Mouse (Mus musculus) hindbrain, embryonic 11.5 days (tissue): ENCODE measurements around the gene Sidt1. TPM values are rescaled to one million over a fixed set of nuclear protein-coding genes. Genes with fewer than 3 reads are reported as not detected.

Experiments
- ATAC-seq: fragments of 200-750 bp; cut with Nextera tagmentation; 2 replicates; pipeline ENCODE4 v1.8.0; 2017; ENCODE audit warnings: mild to moderate bottlenecking, moderate TSS enrichment, moderate library complexity; ENCODE audit not compliant: low FRiP score
- DNase-seq: peaks from one replicate; pipeline ENCODE4 v3.0.0-alpha.2; 2015; ENCODE audit warnings: low spot score
- H3K27ac ChIP-seq: fragments of 300-500 bp; sonication (generic); 2 replicates; pipeline ENCODE4 v1.5.1; 2014; ENCODE audit warnings: mild to moderate bottlenecking, low read depth, low read length
- H3K27me3 ChIP-seq: fragments of 300-500 bp; sonication (generic); 2 replicates; pipeline ENCODE4 v1.6.1; 2014; ENCODE audit warnings: mild to moderate bottlenecking, low read length, moderate library complexity, mixed read lengths; ENCODE audit not compliant: control insufficient read depth, insufficient read depth
- H3K36me3 ChIP-seq: fragments of 300-500 bp; sonication (generic); 2 replicates; pipeline ENCODE4 v1.6.1; 2014; ENCODE audit warnings: mild to moderate bottlenecking, low read length, moderate library complexity, mixed read lengths; ENCODE audit not compliant: control insufficient read depth, insufficient read depth
- H3K4me1 ChIP-seq: fragments of 300-500 bp; sonication (generic); replicated peaks from 2 replicates; pipeline ENCODE4 v1.6.1; 2014; ENCODE audit warnings: low read length, mixed read lengths; ENCODE audit not compliant: control insufficient read depth, insufficient read depth
- H3K4me2 ChIP-seq: fragments of 300-500 bp; sonication (generic); replicated peaks from 2 replicates; pipeline ENCODE4 v1.6.1; 2014; ENCODE audit warnings: mild to moderate bottlenecking, low read depth, low read length
- H3K4me3 ChIP-seq: fragments of 300-500 bp; sonication (generic); 2 replicates; pipeline ENCODE4 v1.5.1; 2014; ENCODE audit warnings: low read depth, low read length
- H3K9ac ChIP-seq: fragments of 300-500 bp; sonication (generic); 2 replicates; pipeline ENCODE4 v1.6.1; 2014; ENCODE audit warnings: low read depth, low read length
- H3K9me3 ChIP-seq: fragments of 300-500 bp; sonication (generic); 2 replicates; pipeline ENCODE4 v1.6.1; 2016; ENCODE audit warnings: low read length; ENCODE audit not compliant: control insufficient read depth
- WGBS: fragments of 180-500 bp; shearing (Covaris S2); extraction: QIAGEN DNeasy Blood & Tissue Kit; methylation state at CpG from one replicate; pipeline ENCODE4 v1.1.7; 2014; 5-methylcytosine and 5-hydroxymethylcytosine counted together
- polyA plus RNA-seq: library from polyadenylated mRNA; unstranded; fragments of >200 nt; fragmentation: Nextera tagmentation; extraction: Ambion mirVana; gene quantifications from 2 replicates; pipeline ENCODE4 v1.2.1, GENCODE M21; 2014

The Sidt1 gene
- polyA plus RNA-seq, 1 experiment from 2014 or later = 0.28 TPM

- H3K9ac ChIP-seq = no peak overlapping the region
- no peaks in the 10 kb centered on the region for H3K27me3 ChIP-seq
- no peak overlapping the region for H3K4me3 ChIP-seq
- H3K27ac ChIP-seq = no peak overlapping the region
- no peak overlapping the region for H3K4me2 ChIP-seq
- H3K4me1 ChIP-seq = no peaks in the 10 kb centered on the region
- WGBS = 84% methylated on average over 4 of the region's 4 CpGs
- ATAC-seq = no peak
- DNase-seq = no peak
- no peaks in the 10 kb centered on the region for H3K36me3 ChIP-seq
- no peaks in the 10 kb centered on the region for H3K9me3 ChIP-seq
Observed at GRCm38 (mm10) chr16:44289004-44289648, 43.9 kb downstream of the Sidt1 start.

- no peaks in the 10 kb centered on the region for H3K9me3 ChIP-seq
- H3K27me3 ChIP-seq = no peaks in the 10 kb centered on the region
- WGBS = 66% methylated on average over 7 of the region's 7 CpGs
Observed at GRCm38 (mm10) chr16:44287356-44287950, 45.5 kb downstream of the Sidt1 start.

GRCm38 (mm10) chr16:44282614-44283325 is 50.2 kb downstream of the Sidt1 start:
- no peak overlapping the region for H3K9ac ChIP-seq
- no peaks in the 10 kb centered on the region for H3K36me3 ChIP-seq
- H3K4me2 ChIP-seq = no peak overlapping the region
- DNase-seq (no peak), ATAC-seq (no peak)
- no peaks in the 10 kb centered on the region for H3K27me3 ChIP-seq
- no peaks in the 10 kb centered on the region for H3K9me3 ChIP-seq
- no peak overlapping the region for H3K4me3 ChIP-seq
- H3K4me1 ChIP-seq = no peaks in the 10 kb centered on the region
- no peak overlapping the region for H3K27ac ChIP-seq
- WGBS = 84% methylated on average over 5 of the region's 5 CpGs

More at GRCm38 (mm10) chr16:44287356-44287950, 45.5 kb downstream of the Sidt1 start:
- Histone ChIP-seq H3K4me1 (no peaks in the 10 kb centered on the region), H3K4me2 (no peak overlapping the region), H3K27ac (no peak overlapping the region), H3K9ac (no peak overlapping the region), H3K36me3 (no peaks in the 10 kb centered on the region), H3K4me3 (no peak overlapping the region)
- no peak for ATAC-seq
- DNase-seq = no peak

GRCm38 (mm10) chr16:44282036-44282435 is 51.0 kb downstream of the Sidt1 start:
- 76% methylated on average over 3 of the region's 3 CpGs for WGBS
- H3K4me3 ChIP-seq = no peak overlapping the region
- DNase-seq (no peak), ATAC-seq (no peak)
- H3K9me3 ChIP-seq = no peaks in the 10 kb centered on the region
- H3K27me3 ChIP-seq = no peaks in the 10 kb centered on the region
- no peak overlapping the region for H3K4me2 ChIP-seq
- H3K36me3 ChIP-seq = no peaks in the 10 kb centered on the region
- no peak overlapping the region for H3K27ac ChIP-seq
- no peak overlapping the region for H3K9ac ChIP-seq
- H3K4me1 ChIP-seq = no peaks in the 10 kb centered on the region

- no peak overlapping the region for H3K9ac ChIP-seq
Observed at GRCm38 (mm10) chr16:44280806-44281205, 52.2 kb downstream of the Sidt1 start.

GRCm38 (mm10) chr16:44277212-44277611 is 55.8 kb downstream of the Sidt1 start:
- Histone ChIP-seq H3K27me3 (no peaks in the 10 kb centered on the region), H3K36me3 (no peaks in the 10 kb centered on the region), H3K4me3 (no peak overlapping the region), H3K9me3 (no peaks in the 10 kb centered on the region), H3K4me1 (no peaks in the 10 kb centered on the region), H3K4me2 (no peak overlapping the region), H3K27ac (no peak overlapping the region), H3K9ac (no peak overlapping the region)
- ATAC-seq (no peak), DNase-seq (no peak)
- 95% methylated on average over 10 of the region's 10 CpGs for WGBS

More at GRCm38 (mm10) chr16:44280806-44281205, 52.2 kb downstream of the Sidt1 start:
- Histone ChIP-seq H3K27me3 (no peaks in the 10 kb centered on the region), H3K9me3 (no peaks in the 10 kb centered on the region), H3K4me1 (no peaks in the 10 kb centered on the region), H3K36me3 (no peaks in the 10 kb centered on the region), H3K4me2 (no peak overlapping the region), H3K27ac (no peak overlapping the region), H3K4me3 (no peak overlapping the region)
- DNase-seq (no peak), ATAC-seq (no peak)
- WGBS = 60% methylated on average over 2 of the region's 2 CpGs

GRCm38 (mm10) chr16:44271371-44272038 is 61.5 kb downstream of the Sidt1 start:
- no peak for ATAC-seq
- 71% methylated on average over 9 of the region's 9 CpGs for WGBS
- no peaks in the 10 kb centered on the region for H3K27me3 ChIP-seq

GRCm38 (mm10) chr16:44270606-44271005 is 62.4 kb downstream of the Sidt1 start:
- no peaks in the 10 kb centered on the region for H3K27me3 ChIP-seq
- DNase-seq = no peak
- ATAC-seq = no peak
- whole genome bisulfite sequencing = 89% methylated on average over 5 of the region's 5 CpGs
- H3K27ac ChIP-seq = no peak overlapping the region
- H3K4me3 ChIP-seq = no peak overlapping the region
- H3K4me1 ChIP-seq = no peaks in the 10 kb centered on the region
- H3K4me2 ChIP-seq = no peak overlapping the region
- no peaks in the 10 kb centered on the region for H3K36me3 ChIP-seq
- H3K9me3 ChIP-seq = no peaks in the 10 kb centered on the region
- no peak overlapping the region for H3K9ac ChIP-seq

More at GRCm38 (mm10) chr16:44271371-44272038, 61.5 kb downstream of the Sidt1 start:
- DNase-seq = no peak
- Histone ChIP-seq H3K27ac (no peak overlapping the region), H3K36me3 (no peaks in the 10 kb centered on the region), H3K4me3 (no peak overlapping the region), H3K9ac (no peak overlapping the region), H3K4me1 (no peaks in the 10 kb centered on the region), H3K4me2 (no peak overlapping the region), H3K9me3 (no peaks in the 10 kb centered on the region)
